Mouse (Mus musculus): ENCODE measurements around the gene Mamdc4. TPM values are rescaled to one million over a fixed set of nuclear protein-coding genes. Genes with fewer than 3 reads are reported as not detected.
A peak's percentile ranks its signal among the peaks of the same experiment; 100 is the strongest.
"Not testable (repeated sequence)": the region's sequence is repeated elsewhere in the genome, so short reads cannot be mapped to it uniquely, and the experiment has no call there.

Mamdc4 gene
- polyA plus RNA-seq, 1 experiment = 2.5 TPM

DNA sequence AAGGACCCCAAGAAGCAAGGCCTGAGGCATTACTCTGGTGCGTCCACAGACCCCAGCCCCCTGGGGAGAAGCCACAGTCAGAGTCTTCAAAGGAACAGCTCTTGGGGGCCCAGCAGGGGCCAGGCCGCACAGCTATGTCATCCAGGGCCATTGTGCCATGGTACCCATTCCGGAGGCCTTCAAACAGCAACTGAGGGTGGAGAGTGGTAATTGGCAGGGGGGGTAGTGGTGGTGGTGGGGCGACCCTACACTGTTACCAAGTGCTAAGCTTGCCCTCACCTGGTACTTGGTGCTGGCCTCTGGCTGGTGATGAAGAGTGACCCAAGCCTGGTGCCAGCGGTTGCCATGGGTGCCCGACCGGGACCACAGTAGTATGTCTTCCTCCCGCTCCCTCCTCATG lies 8.9 kb downstream of the Mamdc4 start:
- DNase-seq (ENCODE audit: extremely low spot score in 1 of 2, low spot score in 1 of 2) = no peak

DNA sequence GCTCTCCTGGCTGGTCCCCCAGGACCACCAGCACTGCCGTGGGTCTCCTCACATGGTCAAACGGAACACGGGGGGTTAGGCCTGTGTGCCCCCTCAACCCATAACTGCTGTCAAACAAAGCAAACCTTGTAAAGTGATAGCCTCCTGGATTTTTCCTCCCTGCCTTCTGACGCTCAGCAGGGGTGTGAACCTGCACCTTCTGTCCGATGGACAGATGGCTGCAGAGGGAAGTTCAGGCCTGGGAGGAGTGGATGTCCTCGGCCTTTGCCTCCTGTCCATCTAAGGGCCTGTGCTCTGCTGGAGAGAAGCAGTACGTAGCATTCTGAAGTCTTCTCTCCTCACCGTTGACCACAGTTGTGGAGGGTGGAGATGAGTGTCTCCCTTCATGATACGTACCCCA lies 12.7 kb downstream of the Mamdc4 start:
- DNase-seq (ENCODE audit: extremely low spot score in 1 of 2, low spot score in 1 of 2) = no peak

DNA sequence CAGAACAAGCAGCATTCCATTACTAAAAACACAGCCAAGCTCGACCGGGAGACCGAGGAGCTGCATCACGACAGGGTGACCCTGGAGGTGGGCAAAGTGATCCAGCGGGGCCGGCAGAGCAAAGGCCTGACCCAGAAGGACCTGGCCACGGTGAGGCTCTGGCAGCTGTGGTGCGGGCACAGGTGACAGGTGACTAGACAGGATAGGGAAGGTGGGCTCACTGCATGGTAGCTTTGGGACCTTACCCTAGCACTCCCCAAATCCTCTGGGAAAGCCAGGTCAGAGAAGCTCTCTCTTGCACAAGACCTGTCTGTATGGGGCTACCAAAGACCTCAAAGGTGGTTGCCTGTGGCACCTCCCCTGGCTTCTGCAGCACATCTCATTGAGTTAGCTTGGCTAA lies 14.1 kb downstream of the Mamdc4 start:
- DNase-seq (ENCODE audit: extremely low spot score in 1 of 2, low spot score in 1 of 2) = no peak

DNA sequence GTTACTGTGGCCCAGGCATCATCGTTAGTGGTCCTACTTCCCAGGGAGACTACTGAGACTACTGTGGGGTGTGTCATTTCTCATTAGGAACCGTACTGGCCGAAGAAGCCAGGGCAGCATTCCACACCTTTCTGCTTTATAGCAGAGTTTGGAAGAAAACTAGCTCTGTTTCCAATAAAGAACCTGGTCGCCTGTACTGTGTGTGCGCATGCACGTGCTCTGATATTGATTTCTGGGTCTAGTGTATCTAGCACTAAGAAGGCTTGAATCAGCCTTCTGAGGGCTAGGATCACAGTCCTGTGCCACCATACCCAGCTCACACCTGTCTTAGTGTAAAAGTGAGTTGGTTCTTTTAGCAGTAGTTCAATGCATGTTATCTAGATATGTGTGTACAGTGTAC lies 15.9 kb downstream of the Mamdc4 start:
- DNase-seq (ENCODE audit: extremely low spot score in 1 of 2, low spot score in 1 of 2) = no peak

DNA sequence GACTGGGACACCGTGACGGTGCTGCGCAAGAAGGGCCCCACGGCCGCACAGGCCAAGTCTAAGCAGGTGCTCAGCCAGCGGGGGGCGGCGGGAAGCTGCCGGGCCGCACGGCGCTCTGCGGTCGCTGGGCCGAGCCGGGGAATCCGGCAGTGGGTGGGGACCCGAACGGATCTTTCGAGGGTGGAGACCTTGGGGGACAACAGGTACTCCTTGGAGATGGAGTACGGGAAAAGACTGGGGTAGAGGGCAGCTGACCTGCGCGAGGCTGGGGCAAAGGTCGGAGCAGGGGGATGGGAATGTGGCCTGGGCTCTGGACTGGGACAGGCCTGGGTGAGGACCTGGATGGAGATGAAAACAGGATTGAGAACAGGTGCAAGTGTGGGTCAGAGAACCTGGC lies 16.7 kb downstream of the Mamdc4 start:
- no peak for DNase-seq (ENCODE audit: extremely low spot score in 1 of 2, low spot score in 1 of 2)

DNA sequence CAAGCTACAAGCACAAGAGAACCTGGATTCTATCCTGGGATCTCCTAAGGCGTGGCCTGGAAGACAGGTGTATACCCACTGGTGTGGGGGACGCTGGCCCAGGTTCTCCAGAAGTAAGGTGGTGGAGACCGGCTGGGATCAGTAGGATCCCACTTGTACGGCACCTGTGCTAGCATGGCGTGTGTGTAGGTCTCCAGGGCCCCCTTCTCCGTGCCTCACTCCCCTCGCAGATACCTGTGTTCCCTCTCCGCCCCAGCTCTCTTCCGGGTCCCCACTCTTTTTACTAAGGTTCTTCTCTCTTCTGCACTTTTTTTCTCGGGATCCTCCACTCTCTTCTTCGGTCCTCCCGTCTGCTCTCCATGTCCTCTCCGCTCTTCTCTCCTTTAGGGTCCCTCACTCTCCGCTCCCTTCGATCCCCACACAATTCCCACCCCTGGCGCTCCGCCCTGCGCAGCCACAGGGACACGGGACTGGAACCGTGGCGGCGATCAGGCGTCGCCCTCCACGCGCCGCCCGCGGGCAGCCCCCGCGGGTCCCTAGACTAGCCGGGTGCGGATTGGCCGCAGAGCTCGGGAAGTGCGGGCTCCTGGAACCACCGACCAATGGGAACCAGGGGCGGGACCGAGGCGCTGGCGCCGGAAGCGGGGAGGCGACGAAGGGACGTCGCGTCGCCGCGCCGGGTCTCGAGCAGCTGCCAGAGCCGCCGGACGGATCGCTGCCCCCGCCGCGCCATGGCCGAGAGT lies 17.3 kb downstream of the Mamdc4 start, which contains the start of gene Edf1:
Gene Edf1, plus strand, starts transcription at position 627 of the 743 bp plus-strand sequence.
- peak; percentile 90 to 96 for DNase-seq (ENCODE audit: extremely low spot score in 1 of 2, low spot score in 1 of 2)

DNA sequence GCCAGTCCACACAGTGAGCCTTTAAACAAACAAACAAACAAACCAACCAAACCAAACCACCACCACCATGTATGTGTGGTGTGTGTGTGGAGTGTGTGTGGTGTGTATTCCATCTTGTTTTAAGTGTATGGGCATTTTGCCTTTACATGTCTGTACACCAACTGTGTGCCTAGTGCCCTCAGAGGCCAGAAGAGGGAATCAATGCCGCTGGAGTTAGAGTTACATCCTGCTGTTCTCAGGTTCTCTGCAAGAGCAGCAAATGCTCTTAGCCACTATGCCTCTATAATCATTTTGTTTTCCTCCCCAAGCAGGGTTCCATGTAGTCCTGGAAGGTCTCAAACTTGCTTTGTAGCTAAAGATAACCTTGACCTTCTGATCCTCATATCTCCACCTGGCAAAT lies 18.3 kb downstream of the Mamdc4 start:
- no peak for DNase-seq (ENCODE audit: extremely low spot score in 1 of 2, low spot score in 1 of 2)

DNA sequence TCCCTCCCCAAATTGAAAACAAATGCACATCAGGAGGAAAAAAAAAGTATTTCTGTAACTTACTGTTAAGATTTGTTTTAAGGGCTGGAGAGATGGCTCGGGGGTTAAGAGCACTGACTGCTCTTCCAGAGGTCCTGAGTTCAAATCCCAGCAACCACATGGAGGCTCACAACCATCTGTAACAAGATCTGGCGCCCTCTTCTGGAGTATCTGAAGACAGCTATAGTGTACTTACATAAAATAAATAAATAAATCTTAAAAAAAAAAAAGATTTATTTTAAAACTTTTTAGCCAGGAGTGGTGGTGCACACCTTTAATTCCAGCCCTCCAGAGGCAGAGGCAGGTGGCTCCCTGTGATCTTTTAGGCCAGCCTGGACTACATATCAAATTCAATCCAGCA lies 19.2 kb downstream of the Mamdc4 start:
- DNase-seq (ENCODE audit: extremely low spot score in 1 of 2, low spot score in 1 of 2) = not testable (repeated sequence)

DNA sequence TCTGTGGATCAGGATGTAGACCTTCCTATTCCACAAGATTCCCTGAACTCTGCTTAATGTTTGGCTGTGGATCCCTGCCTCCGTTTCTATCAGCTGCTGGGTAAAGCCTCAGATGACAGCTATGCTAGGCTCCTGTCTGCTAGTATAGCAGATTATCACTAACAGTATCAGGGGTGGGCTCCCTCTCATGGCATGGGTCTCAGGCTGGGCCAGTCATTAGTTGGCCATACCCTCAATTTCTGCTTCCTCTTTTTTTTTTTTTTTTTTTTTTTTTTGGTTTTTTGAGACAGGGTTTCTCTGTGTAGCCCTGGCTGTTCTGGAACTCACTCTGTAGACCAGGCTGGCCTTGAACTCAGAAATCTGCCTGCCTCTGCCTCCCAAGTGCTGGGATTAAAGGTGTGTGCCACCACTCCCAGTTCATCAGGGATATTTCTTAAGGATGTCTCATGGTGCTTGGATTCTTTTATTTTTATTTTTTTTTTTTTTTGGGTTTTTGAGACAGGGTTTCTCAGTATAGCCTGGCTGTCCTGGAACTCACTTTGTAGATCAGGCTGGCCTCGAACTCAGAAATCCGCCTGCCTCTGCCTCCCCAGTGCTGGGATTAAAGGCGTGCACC lies 21.4 kb downstream of the Mamdc4 start:
- DNase-seq (ENCODE audit: extremely low spot score in 1 of 2, low spot score in 1 of 2) = not testable (repeated sequence)

DNA sequence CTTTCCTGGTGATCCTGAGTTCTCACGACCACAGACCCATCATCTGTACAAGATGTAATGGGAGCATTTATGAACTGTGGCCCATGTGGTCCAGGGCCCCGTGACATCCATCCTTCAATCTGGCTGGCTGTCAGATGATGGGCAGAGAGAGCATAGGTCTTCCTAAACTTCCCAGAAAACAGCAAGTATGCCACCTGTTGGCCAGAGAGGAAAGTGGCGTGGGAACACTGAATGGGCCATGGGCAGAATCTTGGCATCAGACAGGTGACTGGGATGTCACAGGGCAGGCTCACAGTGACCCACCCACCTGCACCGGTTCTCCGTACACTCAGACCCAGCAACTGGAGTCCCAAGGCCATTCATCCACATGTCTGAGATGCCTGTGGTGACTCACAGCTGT lies 23.5 kb downstream of the Mamdc4 start:
- DNase-seq (ENCODE audit: extremely low spot score in 1 of 2, low spot score in 1 of 2) = peak in 1 of 2 experiments; percentile 65

DNA sequence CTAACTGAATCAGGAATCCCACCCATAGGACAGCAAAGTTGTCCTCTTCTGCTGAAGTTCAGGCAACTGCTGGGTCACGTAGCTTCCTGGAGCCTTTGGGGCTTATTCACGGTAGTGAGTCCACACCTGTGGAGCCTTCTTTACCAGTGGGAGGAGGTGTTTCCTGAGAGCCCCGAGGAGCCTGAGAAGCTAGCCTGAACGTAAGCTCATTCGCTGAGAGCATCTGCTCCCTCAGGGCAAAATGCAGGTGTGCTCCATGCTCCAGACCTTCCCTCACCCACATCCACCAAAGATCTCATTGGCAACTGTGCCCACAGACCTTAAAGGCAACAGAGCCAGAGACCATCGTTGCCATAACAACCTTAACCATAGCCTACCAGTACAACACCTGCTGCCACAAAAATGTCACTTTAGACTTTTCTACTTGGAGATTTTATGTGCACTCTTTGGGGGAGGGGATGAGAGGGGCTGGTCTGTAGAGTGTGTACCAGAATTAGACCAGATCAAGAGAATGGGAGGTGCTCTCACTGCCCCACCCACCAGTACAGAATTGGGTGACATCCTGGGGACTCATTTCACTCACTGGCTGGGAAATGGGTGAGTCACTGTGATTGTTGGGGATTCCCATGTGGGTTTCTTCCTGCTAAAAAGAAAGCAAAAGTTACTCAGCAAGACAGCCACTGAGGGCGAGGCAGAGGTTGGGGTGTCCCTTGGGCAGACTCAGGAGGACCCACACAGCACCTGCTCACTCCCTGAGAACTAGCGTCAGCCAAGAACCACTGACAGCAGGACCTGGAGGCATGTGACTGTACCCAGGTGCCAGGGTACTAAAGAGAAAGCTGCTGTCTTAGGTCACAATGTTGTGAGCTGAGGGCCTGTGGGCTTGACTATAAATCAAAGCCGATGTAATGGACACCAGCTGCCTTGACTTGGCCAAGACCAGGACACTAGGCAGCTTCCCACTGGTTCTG lies 25.3 kb downstream of the Mamdc4 start:
- peak in 1 of 2 experiments; percentile 30 for DNase-seq (ENCODE audit: extremely low spot score in 1 of 2, low spot score in 1 of 2)

DNA sequence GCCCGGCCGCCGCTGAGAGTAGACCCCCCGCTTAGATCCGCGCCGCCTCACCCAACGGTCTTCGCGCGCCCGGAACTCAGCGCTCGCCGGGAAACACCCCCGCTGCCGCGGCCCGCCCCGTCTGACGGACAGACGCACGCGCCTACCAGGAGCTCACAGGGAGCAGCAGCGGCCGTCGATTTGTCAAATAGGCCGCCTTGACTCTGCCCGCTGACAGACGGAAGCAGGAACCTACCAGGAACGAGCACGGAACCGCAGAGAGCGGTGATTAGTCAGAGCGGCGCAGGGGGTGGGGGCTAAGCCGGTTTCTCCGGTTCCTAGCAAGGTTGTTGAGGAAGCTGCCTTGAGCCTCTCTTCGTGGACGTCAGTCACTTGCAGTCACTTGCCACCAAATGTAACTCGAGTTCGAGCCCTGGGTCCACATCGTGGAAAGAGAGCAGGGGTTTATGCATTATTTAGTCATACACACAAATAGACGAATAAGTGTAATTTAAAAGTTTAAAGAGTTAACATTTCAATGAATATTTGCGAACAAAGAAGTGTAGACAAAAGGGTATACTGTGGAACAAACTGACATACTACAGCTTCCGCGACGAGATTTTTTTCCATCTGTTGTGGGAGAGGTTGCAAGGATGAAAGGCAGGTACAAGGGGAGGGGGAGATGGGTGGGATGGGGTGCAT lies 27.7 kb downstream of the Mamdc4 start, which contains the start of gene Traf2:
Gene Traf2, minus strand, starts transcription at position 130 of the 681 bp plus-strand sequence.
- peak; percentile 97 to 99 for DNase-seq (ENCODE audit: extremely low spot score in 1 of 2, low spot score in 1 of 2)

DNA sequence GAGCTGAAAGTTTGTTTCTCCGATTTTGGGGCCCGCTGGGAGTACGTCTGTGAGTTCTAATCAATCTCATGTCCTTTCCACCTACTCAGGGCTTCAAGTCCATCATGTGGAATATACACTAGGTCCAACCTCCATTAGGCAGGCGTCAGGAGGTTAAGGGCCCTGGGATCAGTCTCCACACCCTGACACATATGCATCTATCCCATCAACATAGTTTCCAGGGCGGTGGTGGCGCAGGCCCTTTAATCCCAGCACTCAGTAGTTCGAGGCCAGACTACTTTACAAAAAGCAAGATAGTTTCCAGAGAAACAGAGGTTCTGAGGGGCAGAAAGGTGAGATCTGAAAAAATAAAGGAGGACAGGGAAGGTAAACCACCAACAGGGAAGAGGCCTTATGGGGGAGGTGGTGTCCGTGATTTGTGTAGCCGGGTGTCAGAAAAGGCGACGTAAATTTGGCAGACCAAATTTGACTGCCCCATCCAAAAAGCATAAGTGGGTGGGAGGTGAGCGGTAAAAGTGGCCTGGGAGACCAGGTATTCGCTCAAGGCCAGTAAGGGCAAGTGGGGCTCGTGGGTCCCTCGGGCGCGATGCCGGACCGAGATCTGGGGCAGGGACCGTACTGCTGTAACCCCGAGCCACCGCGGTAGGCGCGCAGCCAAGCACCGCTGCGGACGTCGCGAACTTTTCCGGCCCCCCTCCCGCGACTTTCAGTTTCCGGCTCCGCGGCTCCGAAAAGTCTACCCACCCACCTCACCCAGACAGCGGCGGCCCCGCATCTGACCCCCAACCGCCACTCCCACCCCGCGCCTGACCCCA lies 28.4 kb downstream of the Mamdc4 start:
- peak in 1 of 2 experiments; percentile 38 for DNase-seq (ENCODE audit: extremely low spot score in 1 of 2, low spot score in 1 of 2)

DNA sequence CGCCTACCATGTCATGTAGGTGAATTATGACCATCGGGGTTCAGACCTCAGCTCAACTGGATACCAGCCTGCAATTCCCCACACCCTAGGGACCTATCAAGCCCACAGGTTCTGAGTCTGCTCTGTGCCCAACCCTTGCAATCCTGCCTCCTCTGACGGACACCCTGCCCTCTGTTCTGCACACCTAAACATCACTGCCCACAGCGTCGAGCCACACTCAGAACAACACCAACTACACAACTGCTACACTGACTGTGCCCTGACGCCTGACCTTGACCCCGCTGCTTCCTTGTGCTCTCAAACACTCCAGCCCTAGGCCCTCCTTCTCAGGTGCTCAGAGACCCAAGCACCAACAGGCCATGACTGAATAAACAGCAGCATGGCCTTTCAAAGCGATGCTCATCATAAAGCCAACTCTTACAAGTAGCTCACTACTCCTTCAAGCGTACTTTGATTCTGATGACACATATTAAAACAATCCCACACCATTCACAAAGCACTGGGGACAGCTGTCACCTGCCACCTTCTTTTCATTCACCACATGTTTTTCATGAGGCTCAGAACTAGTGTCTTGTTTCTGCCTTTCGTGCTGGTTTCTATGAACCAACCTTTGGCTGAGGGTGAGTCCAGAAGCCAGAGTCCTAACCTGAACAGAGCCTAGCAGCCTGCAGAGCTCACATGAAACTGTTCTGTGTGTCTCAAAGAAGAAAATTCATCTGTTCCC lies 32.8 kb downstream of the Mamdc4 start:
- DNase-seq (ENCODE audit: extremely low spot score in 1 of 2, low spot score in 1 of 2) = no peak

DNA sequence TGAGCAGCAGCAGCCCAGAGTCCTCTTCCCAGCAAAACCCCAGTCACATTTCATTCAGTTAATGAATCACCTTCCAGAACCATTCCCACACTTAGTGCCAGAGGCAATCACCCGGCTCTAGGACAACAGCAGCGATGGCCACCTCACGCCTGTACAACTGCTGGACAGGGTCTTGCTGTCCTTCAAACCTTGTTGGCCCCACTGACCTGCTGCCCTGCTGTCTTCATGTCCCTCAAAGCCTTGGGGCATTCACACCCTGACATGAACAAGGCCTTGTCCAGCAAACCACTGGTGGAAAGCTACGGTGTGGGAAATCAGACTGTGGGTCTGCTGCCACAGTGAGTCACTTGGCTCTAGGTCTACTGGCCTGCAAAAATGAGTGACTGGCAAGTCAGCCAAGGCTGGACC lies 34.1 kb downstream of the Mamdc4 start:
- no peak for DNase-seq (ENCODE audit: extremely low spot score in 1 of 2, low spot score in 1 of 2)

DNA sequence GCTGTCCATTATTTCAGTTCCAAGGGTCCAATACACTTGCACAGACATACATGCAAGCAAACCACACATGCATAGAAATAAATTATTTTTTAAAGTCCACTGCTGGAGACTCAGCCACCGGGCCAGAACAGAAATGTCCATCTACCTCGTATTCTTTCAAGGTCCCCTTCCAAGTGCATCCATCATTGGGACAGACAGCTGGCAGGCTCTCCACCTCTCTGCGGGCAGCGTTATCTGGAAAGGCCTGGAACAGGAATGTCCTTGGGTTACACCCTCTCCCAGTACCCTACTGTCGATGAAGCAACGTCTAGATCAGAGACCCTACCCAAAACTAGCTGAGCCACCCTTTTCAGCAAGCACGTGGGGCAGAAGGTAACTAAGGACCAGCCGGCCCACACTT lies 38.1 kb downstream of the Mamdc4 start:
- no peak for DNase-seq (ENCODE audit: extremely low spot score in 1 of 2, low spot score in 1 of 2)

DNA sequence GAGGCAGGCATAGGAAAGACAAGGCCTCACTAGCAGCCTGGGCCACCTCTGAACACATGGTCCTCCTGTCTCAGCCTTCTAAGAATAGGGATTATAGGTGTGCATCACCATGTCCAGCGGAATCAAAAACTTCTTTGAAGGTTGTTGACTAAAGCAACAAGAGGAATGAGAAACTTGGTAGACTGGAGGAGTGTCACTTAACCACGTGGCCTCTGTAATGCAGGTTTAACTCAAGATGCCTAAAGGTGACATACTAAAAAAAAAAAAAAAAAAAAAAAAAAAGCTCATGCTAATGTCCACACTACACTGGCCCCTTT lies 39.8 kb downstream of the Mamdc4 start:
- no peak for DNase-seq (ENCODE audit: extremely low spot score in 1 of 2, low spot score in 1 of 2)

DNA sequence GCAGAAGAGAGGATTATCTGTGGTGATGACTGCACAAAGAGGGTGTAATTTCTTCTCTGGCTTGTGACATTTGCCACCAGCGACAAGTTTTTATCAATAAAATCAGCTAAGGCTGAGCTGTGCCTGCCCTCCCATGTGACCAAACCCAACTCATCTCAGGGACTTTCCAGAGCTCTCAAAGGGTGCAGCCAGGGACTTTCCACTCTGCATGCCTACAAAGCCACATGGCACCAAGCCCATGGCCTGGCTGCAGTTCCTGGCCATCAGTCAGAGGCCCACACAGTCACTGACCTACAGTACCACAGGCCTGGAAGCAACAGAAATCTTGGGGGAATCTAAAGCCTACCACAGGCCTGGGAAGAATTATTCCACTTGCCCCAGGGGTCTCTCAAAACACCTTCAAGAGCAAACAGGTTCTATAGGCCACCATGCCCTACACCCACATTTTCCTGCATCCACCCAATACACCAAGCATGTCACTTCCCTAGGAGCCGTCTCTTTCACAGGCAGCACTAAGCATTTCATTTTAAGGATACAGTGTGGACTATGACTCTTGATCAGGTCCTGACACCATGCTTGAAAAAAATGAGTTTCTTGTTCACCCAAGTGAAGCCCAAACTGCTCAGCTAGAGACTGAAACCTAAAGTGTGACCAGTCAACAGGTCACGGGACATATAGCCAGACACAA lies 40.3 kb downstream of the Mamdc4 start:
- peak in 1 of 2 experiments; percentile 39 for DNase-seq (ENCODE audit: extremely low spot score in 1 of 2, low spot score in 1 of 2)

DNA sequence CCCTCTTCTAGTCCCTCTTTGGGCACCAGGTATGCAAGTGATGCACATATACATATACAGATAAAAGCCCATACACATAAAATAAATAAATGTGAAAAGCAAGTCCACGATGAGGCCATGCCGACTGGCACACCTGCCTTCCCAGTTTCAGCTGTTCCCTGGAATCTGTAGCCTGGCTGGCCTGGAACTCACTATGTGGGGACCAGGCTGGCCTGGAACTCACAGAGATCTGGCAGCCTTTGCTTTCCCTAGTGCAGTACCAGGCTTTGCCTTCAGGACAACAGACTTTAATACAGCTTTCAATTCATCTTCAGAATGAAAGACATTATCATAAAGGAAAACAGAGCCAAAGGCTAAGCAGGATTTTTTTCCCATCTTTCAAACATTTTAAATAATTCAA lies 40.9 kb downstream of the Mamdc4 start:
- no peak for DNase-seq (ENCODE audit: extremely low spot score in 1 of 2, low spot score in 1 of 2)

Data from frontal cortex, adult 2 months (tissue).